Mouse (Mus musculus): ENCODE measurements around the gene Tcf20. TPM values are rescaled to one million over a fixed set of nuclear protein-coding genes. Genes with fewer than 3 reads are reported as not detected.

The Tcf20 gene
- polyA plus RNA-seq, 1 experiment, result 48.7 TPM

DNA sequence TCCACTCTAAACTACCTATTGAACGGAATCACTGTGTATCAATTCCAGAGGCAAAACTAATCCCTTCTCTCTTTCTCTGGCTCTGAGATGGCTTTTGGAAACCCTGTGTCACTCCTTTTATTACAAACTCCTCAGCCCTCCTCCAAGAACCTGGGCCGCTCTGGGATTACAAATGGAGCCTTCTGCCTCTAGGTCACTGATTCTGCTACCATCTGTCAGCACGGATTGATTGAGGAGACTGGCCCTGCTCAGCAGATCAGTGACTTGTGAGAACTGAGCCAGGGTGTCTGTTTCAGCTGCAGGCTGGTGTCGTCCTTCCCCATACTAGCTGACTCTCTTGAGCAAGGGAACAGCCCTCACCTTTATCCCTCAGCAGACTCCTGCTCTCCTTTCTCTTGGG, 85.2 kb downstream of the Tcf20 start:
- WGBS, result 90% methylated on average over 4 of the region's 4 CpGs

DNA sequence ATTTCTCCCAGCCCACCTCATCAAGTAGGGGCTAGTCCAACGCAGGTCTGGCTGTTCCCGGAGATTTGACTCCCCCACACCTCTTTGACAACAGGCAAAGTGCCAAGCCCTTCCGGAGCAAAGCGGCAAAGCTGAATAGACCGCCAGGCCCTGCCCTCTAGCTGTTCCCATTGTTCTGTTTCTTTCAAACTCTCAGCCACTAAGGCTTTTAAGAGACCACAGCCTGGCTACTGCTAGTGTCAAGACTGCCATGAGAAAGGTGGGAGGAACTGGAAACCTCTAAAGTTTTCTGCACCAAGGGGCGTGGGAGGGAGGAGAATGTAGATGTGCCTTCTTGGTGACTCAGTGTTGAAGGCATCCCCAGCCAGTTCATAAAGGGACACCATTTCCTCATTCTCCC, 86.4 kb downstream of the Tcf20 start:
- Histone ChIP-seq H3K27ac (ENCODE audit: control insufficient read depth, insufficient read depth, low read length) (no peak overlapping the region), H3K4me1 (replicated peaks; ENCODE audit: control insufficient read depth, insufficient read depth, low read length) (peaks cover 20% of the 10 kb centered on the region), H3K27me3 (ENCODE audit: control insufficient read depth, insufficient read depth, low read length) (no peaks in the 10 kb centered on the region), H3K4me3 (ENCODE audit: control insufficient read depth, insufficient read depth, low read length) (no peak overlapping the region), H3K36me3 (ENCODE audit: control insufficient read depth, insufficient read depth, low read length) (no peaks in the 10 kb centered on the region)
- TF ChIP-seq POLR2A (IDR thresholded peaks at IDR 0.05; ENCODE audit: control insufficient read depth, extremely low read depth, insufficient read depth, low read length, poor library complexity) (no peak), CTCF (IDR thresholded peaks at IDR 0.05; ENCODE audit: borderline replicate concordance, control insufficient read depth, extremely low read depth, insufficient read depth, low read length, poor library complexity) (no peak)
- DNase-seq, result no peak
- WGBS, result 58% methylated on average over 6 of the region's 6 CpGs

More for the DNA sequence above, 85.2 kb downstream of the Tcf20 start:
- Histone ChIP-seq H3K27me3 (ENCODE audit: control insufficient read depth, insufficient read depth, low read length) (no peaks in the 10 kb centered on the region), H3K36me3 (ENCODE audit: control insufficient read depth, insufficient read depth, low read length) (no peaks in the 10 kb centered on the region), H3K4me1 (replicated peaks; ENCODE audit: control insufficient read depth, insufficient read depth, low read length) (peaks cover 24% of the 10 kb centered on the region), H3K4me3 (ENCODE audit: control insufficient read depth, insufficient read depth, low read length) (no peak overlapping the region), H3K27ac (ENCODE audit: control insufficient read depth, insufficient read depth, low read length) (no peak overlapping the region)
- DNase-seq, result no peak
- no peak for TF ChIP-seq CTCF (IDR thresholded peaks at IDR 0.05; ENCODE audit: borderline replicate concordance, control insufficient read depth, extremely low read depth, insufficient read depth, low read length, poor library complexity)
- TF ChIP-seq POLR2A (IDR thresholded peaks at IDR 0.05; ENCODE audit: control insufficient read depth, extremely low read depth, insufficient read depth, low read length, poor library complexity), result no peak

- H3K4me3 ChIP-seq (ENCODE audit: control insufficient read depth, insufficient read depth, low read length), result no peak overlapping the region
These were observed 87.3 kb downstream of the Tcf20 start for GRCm38 (mm10) chr15:82900331-82900730.

DNA sequence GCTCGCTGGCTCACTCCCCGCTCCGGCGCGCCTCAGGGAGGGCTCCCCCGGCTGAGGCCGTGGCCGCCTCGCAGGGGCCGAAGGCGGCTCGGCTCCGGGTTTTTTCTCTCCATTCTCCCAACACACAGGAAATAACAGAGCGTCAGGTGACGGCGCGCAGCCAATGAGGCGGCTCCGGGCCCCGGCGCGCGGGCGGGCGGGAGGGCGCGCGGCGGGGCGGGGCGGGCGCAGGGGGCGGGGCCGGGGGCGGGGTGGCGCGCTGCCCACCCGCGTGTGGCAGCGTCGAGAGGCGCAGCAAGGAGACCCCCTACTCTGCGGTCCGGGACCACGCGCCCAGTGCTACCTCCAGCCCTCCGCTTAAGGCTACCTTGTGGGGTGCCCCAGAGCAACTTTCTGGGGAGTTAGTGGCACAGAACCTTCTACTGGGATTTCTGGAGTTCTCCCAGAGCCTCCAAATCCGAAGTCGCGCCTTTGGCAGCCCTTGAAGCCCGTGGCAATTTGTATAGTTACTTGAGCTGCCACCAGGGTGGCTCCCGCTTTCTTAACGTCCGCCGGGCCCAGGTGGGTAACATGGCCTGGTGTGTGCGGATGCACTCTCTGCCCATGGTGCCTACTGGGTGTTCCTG, 87.9 kb downstream of the Tcf20 start:
- peaks cover 18% of the 10 kb centered on the region for H3K4me1 ChIP-seq (replicated peaks; ENCODE audit: control insufficient read depth, insufficient read depth, low read length)
- peak overlapping the region; percentile 87 for H3K4me3 ChIP-seq (ENCODE audit: control insufficient read depth, insufficient read depth, low read length)
- no peaks in the 10 kb centered on the region for H3K36me3 ChIP-seq (ENCODE audit: control insufficient read depth, insufficient read depth, low read length)
- peak overlapping the region; percentile 67 for H3K27ac ChIP-seq (ENCODE audit: control insufficient read depth, insufficient read depth, low read length)
- TF ChIP-seq CTCF (IDR thresholded peaks at IDR 0.05; ENCODE audit: borderline replicate concordance, control insufficient read depth, extremely low read depth, insufficient read depth, low read length, poor library complexity), result no peak
- peak; percentile 72; the same call in 1 of the 2 replicates for TF ChIP-seq POLR2A (IDR thresholded peaks at IDR 0.05; ENCODE audit: control insufficient read depth, extremely low read depth, insufficient read depth, low read length, poor library complexity)
- no peaks in the 10 kb centered on the region for H3K27me3 ChIP-seq (ENCODE audit: control insufficient read depth, insufficient read depth, low read length)
- under 1% methylated on average over 56 of the region's 56 CpGs for WGBS
- peak; percentile 86 for DNase-seq

More at GRCm38 (mm10) chr15:82900331-82900730, 87.3 kb downstream of the Tcf20 start:
- TF ChIP-seq CTCF (IDR thresholded peaks at IDR 0.05; ENCODE audit: borderline replicate concordance, control insufficient read depth, extremely low read depth, insufficient read depth, low read length, poor library complexity), result no peak
- Histone ChIP-seq H3K27ac (ENCODE audit: control insufficient read depth, insufficient read depth, low read length) (peak overlapping the region; percentile 67), H3K4me1 (replicated peaks; ENCODE audit: control insufficient read depth, insufficient read depth, low read length) (peaks cover 20% of the 10 kb centered on the region), H3K27me3 (ENCODE audit: control insufficient read depth, insufficient read depth, low read length) (no peaks in the 10 kb centered on the region), H3K36me3 (ENCODE audit: control insufficient read depth, insufficient read depth, low read length) (no peaks in the 10 kb centered on the region)
- WGBS, result 38% methylated on average over 3 of the region's 3 CpGs
- no peak for DNase-seq

DNA sequence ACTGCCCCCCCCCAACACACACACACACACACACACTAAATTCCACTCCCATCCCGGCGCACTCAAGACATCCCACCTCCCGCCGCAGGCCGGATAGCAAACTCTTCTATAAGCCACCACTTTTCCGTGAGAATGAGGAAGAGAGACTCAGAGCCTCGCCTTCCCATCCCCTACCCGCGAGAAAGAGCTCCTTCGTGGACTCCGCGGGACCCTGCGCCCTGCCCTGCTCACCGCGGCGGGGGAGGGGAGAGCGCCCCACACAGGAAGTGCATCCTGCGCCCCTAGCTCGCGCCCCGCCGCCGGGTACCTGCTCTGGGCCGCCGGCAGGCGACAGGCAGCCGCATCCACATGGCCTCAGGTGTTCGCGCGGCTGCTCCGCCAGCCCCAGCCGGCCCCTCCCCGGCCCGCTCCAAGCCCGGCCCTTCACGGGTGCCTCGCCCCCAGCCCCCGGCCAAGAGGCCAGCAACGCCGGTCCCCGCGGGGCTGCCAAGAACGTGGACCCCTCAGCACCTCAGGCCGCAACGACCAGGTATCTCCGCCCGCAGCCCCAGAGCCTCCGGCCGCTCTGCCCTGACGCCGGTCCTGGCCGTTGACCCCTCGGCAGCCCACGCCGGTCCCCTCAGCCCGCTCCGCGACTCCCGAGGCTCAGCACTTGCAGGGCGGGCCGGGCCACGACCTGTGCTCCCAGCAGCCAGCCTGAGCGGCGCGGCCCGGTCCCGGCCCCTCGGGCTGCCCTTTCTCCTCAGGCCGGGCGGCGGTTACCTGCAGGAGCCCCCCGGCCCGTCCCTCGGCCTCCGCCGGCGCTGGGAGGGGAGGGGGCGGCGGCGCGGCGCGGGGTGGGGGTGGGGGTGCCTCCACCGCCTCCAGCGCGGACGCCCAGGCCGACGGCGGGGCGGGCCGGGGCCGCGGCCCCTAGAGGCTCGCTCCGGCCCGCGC, 88.7 kb downstream of the Tcf20 start:
- Histone ChIP-seq H3K27ac (ENCODE audit: control insufficient read depth, insufficient read depth, low read length) (peak overlapping the region; percentile 65), H3K36me3 (ENCODE audit: control insufficient read depth, insufficient read depth, low read length) (no peaks in the 10 kb centered on the region), H3K27me3 (ENCODE audit: control insufficient read depth, insufficient read depth, low read length) (no peaks in the 10 kb centered on the region), H3K4me3 (ENCODE audit: control insufficient read depth, insufficient read depth, low read length) (peak overlapping the region; percentile 87), H3K4me1 (replicated peaks; ENCODE audit: control insufficient read depth, insufficient read depth, low read length) (peaks cover 13% of the 10 kb centered on the region)
- WGBS, result 1% methylated on average over 85 of the region's 98 CpGs
- no peak; the same call in 1 of the 2 replicates for TF ChIP-seq POLR2A (IDR thresholded peaks at IDR 0.05; ENCODE audit: control insufficient read depth, extremely low read depth, insufficient read depth, low read length, poor library complexity)
- peak; percentile 37; the same call in 1 of the 2 replicates for TF ChIP-seq CTCF (IDR thresholded peaks at IDR 0.05; ENCODE audit: borderline replicate concordance, control insufficient read depth, extremely low read depth, insufficient read depth, low read length, poor library complexity)
- peak; percentile 91 for DNase-seq

DNA sequence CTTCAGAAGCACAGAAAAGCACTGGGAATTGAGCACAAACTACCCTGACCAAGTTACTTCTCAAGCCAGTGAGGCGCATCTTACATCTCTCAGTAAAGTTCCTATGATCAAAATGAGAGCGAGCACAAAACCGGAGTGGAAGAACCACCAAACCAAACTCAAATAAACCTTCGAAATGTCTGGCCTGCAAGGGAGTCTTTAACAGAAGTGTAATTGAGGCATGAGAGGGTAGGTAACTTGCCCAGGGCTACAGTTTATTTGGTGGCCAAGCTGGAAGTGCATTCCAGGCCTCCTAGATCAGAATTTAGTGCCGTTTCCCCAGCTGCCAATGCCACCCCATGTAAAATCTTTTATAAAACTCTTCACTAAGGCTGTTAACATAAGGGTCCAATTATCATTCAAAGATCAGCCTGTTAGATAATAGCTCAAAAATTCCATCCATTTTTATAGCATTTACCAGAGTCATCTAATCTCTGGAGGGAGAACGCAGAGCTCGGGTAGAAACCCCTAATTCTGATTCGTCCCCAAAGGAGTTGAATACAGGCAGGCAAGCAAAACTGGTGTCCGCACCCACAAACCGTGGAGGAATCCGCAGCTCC, 89.4 kb downstream of the Tcf20 start:
- no peaks in the 10 kb centered on the region for H3K27me3 ChIP-seq (ENCODE audit: control insufficient read depth, insufficient read depth, low read length)
- H3K4me1 ChIP-seq (replicated peaks; ENCODE audit: control insufficient read depth, insufficient read depth, low read length), result peaks cover 13% of the 10 kb centered on the region
- H3K4me3 ChIP-seq (ENCODE audit: control insufficient read depth, insufficient read depth, low read length), result peak overlapping the region; percentile 87
- WGBS, result 21% methylated on average over 11 of the region's 11 CpGs
- no peaks in the 10 kb centered on the region for H3K36me3 ChIP-seq (ENCODE audit: control insufficient read depth, insufficient read depth, low read length)
- DNase-seq, result no peak
- H3K27ac ChIP-seq (ENCODE audit: control insufficient read depth, insufficient read depth, low read length), result peak overlapping the region; percentile 65
- TF ChIP-seq POLR2A (IDR thresholded peaks at IDR 0.05; ENCODE audit: control insufficient read depth, extremely low read depth, insufficient read depth, low read length, poor library complexity), result no peak
